Mouse (Mus musculus) kidney, postnatal 25 days (tissue): ENCODE measurements around the gene D17H6S53E.

ENCODE experiments used
- DNase-seq, 2 experiments: peaks; one replicate each; pipeline ENCODE4 v3.0.0; 2021; ENCODE audit warnings: mixed read lengths in 2 of 2

The D17H6S53E gene

DNA sequence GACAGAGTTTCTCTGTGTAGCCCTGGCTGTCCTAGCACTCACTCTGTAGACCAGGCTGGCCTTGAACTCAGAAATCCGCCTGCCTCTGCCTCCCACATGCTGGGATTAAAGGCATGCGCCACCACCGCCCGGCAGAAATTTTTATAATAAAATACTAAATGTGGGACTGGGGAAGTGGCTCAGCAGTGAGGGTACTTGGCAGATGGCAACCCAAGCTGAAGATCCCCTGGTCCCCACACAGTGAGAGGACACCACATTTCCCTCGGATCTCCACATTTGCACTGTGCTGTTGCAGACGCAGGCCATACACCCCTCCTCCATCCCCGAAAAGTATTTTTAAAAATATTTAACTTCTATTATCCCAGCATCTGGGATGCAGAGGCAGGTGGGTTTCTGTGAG, 7.3 kb downstream of the D17H6S53E start:
- no peak for DNase-seq

DNA sequence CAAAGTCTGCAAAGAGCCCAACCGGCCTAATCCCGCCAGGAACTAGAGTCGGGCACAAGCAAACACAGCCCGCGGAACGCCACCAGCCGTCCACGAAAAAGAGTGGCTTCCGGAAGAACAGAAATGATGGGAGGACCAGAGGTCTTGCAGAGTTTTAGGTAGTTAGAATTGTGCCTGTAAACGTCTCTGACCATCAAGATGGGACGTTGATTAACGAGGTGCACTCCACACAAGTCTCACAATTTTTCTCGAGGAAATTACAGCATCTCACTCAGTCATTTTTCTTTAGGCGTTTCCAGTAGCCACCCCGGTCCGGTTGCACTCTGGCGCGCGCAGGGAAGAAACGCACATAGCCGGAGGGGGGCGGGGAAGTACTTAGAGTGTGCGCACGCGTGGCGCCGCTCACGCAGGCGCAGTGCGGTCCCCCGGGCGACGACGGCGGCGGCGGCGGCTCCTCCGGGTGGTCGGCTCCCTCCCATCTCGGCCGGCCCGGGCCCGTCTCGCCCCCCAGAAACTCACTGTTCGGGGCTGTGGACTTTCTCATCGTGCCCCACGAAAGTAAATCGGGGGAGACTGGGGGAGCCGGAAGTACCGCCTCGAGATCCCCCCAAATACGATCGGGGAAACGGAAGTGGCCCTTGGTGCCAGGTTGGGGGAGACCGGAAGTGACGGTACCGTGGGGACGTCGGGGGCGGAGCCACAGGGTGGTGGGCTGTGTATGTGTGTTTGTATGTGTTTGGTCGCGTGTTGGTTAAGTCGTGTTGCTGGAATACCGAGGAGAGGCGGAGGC, 8.8 kb downstream of the D17H6S53E start, which contains the start of gene Bag6:
Gene Bag6, plus strand, starts transcription at position 378 of the 790 bp plus-strand sequence.
- peak; percentile 96 for DNase-seq

DNA sequence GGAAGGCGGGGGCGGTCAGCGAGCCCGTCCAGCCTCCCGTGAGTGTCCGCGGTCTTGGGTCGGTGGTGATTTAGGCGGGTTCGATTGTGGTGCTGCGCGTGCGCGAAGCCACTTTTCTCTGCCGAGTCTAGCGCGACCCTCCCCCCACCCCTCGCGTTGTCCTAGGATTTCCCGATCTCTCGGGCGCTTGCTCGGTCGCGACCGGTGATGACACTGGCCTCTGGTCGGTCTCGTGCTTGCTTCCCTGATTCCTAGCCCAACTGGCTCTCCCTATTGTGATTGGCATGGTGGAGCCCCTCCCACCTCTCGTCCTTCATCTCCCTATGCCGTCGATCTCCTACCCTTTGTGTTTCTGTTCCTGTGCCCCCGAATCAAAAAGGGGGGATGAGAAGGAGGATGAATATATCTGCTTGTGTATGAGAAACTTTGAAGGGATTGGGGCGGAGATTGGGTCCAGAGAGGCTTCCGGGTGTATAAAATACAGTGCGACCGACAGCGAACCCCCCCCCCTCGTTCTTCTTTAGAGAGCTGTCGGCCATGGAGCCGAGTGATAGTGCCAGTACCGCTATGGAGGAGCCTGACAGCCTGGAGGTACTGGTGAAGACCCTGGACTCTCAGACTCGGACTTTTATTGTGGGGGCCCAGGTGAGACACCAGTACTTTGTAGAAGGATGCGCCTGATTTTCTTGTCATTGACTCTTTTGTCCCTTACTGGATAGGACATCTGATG, 9.6 kb downstream of the D17H6S53E start:
- DNase-seq, result peak in 1 of 2 experiments; percentile 80

DNA sequence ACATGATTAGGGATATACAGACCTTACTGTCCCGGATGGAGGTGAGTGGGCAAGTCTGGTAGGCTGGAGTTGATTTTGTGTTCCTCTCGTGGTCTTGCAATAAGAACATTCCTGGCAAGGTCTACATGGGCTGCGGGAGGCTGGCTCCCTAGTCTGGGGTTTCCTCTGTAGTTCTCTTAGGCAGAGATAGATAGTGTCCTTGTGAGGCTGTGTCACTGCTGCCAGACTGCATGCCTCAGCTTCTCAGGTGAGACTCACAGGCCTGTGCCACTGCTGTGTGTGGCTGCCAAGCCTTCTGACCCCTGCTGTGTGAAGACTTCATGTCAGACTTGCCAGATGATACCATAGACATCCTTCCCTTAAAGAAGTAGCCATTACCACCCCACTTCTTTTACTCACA, 13.1 kb downstream of the D17H6S53E start:
- no peak for DNase-seq

DNA sequence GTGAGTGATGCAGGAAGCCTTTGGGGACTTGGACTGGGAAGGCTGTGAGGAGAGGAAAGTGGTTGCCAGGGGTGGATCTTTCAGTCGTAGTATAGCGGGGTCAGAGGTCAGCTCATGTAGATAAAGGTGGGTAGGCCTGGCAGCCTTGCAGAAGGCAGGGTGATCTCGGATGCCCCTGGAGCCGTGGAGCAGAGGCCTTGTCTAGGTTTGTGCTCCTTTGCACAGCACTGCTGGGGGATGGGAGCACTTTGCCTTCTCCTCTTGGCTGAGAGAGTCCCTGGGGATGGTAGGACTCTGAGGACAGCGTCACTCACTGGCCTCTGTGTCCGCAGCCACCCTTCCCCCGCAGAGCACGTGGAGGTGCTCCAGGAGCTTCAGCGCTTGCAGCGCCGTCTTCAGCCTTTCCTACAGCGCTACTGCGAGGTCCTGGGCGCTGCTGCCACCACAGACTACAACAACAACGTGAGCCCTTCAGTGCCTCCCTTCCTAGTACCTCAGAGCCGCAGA, 14.4 kb downstream of the D17H6S53E start:
- DNase-seq, result no peak

DNA sequence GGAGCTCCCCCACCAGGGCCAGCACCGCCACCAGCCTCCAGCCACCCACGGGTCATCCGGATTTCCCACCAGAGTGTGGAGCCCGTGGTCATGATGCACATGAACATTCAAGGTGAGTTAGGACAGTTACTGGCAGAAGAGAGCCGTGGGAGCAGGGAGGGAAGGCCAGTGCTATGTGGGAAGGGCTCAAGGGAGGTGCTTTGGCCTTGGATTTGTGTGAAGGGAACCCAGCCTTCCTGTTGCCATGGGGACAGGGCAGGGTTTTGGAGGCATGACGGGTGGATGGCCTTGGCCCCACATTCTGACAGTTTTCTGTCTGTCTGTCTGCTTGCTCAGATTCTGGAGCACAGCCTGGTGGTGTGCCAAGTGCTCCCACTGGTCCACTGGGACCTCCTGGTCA, 15.8 kb downstream of the D17H6S53E start:
- no peak for DNase-seq

DNA sequence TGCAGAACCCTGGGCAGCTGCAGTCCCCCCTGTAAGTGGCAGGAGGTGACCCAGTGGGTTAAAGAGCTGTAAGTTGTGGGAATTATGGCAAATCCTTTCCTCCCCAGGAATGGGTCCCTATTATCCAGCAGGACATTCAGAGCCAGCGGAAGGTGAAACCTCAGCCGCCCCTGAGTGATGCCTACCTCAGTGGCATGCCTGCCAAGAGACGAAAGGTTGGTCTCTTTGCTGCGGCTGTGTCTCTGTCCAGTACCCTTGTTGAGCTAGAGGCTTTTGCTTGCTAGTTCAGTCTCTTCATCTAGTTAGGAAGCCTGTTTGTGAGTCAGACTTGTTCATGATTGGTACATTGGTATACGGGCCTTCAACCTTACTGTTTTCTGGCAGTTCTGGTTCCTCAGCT, 20.0 kb downstream of the D17H6S53E start:
- DNase-seq, result no peak

DNA sequence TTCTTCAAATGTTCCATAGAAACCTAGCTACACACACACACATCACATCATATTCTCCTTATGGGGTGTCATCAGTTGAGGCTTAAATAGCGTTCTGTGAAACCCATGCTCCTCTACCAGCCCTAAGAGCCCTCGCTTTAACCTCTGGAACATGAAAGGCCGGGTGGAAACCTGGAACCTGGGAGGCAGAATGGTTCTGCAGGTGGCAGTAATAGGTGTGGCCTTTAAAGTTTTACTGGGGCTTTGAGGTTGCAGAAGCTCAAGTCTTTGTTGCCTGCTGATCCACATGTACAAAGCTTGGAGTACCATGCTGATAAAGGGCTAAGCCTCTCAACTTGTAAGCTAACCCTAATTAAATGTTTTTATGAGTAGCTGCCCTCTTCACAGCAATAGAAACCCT, 21.2 kb downstream of the D17H6S53E start:
- no peak for DNase-seq

DNA sequence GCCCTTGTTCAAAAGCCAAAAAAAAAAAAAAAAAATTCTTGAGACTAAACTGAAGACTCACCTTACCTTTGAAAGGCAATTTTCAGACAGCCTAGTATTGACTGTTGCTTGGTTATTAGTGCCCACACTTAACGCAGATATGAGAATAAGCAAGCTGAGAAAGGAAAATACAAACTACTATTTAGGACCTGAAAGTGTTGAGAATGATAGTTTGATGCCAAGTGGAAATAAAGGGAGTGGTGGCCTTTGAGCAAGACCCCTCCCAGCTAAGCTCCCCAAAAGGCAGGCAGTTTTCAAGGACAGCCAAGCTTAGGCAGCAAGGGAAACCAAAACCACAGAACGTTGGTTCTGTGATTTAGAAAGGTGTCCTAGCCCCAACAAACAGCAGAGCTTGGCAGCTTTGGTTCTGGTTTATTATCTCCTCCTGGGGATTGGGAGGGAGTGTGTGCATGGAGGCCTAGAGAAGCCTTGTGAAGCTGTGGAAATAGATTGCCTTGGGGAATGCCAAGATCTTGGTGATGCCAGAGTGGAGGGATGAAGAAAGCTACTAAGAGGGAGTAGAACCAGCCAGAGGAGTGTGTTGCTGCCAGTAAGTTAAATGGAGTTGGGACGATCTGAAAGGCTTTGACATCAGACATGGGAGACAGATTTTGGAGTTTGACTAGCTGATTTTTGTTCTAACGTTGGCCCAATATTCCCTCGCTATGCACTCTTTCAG, 21.9 kb downstream of the D17H6S53E start:
- no peak for DNase-seq

DNA sequence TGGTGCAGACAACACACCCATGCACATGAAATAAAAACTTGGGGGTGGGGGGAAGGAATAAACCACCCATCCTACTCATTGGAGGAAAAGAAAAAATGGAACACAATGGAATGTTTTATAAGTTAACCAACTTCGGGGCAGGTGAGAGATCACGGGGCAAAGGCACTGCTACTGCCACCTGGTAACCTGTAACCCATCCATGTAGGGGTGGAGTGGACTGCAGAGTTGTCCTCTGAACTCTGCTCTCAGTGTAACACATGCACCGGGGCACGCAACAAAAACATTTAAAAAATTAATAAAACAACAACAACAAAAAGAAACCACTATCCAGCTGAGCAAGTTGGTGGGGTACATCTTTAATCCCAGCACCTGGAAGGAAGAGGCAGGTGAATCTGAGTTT, 25.9 kb downstream of the D17H6S53E start:
- DNase-seq, result no peak

DNA sequence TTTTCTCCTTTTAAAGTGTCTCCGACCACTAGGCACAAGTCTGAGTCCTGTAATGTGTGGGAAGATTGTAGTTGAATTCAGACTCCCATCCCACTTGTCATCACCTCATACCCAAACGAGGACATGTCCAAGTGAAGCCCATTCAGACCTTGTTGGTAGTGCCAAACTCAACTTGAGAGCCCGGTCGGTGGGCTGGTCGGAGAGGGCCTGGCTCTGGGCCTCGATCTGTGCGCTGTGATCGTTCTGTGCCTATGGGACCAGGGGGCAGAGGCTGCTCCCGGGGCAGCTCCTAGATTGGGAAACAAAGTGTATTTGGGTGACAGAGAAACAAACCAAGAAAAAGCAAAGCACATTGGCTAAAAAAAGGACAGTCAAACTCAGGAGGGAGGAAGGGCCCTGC, 26.9 kb downstream of the D17H6S53E start:
- DNase-seq, result no peak

DNA sequence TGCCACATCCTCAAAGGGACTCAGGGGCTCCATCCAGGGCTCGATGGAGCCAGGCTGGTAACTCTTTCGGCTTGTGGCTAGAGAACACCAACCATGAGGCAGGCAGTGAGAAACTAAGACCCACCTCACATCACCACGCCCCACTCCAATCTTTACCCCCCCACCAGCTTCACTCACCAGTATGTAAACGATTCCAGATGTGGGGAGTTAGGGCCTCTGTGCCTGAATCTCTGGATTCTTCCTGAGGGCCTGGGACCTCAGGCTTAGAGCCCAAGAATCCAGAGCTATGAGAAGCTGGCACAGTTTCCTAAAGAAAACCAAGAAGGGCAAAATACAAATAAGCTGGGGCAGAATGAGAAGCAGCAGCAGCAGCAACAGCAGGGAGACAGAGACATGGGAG, 27.8 kb downstream of the D17H6S53E start:
- DNase-seq, result no peak

DNA sequence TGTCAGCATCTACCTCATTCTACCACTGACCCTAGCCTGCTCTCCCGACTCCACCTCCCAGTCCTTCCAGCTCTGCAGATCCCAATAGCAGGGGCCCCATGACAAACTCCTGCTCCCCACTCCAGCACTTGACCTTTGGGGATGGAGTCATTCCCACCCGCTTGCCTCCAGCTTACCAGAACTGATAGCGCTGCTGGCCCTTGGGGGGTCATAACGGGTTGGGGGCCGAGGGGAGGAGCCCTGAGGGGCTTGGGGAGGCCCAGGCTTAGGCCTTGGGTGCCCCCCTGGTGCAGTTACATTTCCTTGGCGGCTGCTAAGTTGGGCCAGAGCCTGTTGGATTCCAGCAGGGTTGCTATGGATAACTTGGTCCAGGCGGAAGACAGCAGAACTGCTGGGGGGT, 28.4 kb downstream of the D17H6S53E start:
- no peak for DNase-seq

DNA sequence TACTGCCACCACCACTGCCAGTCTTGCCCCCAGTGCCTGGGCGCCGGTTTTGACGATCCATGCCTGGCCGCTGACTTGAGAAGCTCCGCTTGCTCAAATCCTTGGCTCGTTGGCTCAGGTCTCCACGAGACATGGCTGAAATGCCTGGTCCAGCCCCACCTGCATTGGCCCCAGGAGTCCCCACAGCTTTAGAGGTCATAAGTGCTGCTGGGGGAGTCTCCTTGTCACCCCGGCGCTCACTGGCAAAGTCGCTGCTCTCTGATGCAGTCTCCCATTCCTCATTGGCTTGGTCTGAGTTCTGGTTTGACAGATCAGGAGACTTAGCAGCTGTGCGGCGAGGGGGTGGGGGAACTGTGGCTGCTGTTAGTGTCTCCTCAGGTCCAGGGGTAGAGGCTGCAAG, 29.3 kb downstream of the D17H6S53E start:
- no peak for DNase-seq

DNA sequence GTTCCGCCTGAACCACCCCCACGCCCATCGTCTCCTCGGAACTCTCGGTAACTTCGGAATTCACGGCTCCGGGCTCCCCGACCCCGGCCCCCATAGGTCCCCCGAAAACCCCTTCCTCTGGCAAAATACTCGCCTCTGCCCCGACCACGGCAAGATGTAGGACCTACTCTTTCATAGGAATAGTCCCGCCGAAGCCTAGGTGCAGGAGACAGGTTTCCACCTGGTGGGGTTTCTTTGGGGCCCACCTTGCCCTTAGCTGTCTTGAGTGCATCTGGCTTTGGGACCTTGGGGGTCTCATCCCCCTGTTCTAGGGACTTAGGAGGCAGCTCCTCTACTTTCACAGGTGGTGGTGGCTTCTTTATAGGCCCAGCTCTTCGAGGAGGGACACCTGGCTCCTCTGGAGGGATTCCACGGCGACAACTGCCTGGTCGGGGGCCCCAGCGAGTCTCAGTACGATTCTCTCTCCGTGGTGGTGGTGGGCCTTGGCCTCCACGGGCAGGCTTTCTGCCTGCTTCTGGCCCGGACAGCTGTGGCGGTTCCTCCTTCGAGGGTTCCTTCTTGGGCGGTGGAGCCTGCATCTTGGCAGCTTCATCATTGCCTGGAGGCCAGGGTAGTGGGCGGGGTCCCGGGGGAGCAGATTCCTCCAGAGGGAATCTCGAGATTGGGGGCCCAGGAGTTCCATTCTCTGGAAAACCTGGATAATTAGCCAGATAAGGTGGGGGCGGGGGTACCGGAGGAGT, 30.5 kb downstream of the D17H6S53E start:
- DNase-seq, result no peak

DNA sequence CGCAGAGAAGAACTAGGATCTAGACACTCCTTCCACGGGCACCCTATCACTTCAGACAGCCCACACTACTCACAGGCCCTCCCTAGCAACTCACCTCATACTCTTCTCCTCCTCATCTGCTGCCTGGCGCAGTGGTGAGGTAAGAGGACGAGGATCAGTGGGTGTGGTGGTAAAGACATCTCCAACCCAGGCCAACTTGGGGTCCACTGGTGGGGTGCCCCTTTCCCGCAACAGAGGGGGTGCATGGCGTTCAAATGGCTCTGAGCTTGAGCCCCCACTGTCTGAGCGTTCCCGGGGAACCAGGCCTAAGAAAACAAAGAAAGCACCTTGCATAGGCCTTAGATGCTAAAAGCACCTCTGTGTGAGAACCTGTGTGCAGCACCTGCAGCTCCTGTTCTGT, 31.1 kb downstream of the D17H6S53E start:
- DNase-seq, result no peak

DNA sequence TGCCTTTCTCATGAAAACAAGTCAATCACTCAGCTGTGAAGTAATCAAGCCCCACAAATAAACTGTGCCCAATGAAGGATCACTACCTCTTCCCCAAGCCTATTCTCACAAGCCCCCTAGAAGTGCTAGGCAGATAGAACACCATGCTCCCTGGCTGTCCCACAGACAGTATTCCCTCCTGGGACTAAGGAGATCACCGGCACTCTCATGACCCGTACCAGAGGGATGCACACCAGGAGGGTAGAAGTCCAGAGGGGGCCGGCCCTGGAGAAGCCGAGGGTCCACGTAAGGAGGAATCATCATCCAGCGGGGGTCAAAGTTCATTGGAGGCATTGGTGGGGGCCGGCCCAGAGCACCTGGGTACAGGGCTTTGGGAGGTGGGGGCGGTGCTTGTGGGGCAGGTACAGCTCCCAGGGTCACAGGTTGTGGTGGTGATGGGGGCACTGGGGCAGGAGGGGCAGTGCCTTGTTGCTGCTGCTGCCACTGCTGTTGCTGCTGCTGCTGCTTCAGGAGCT, 31.5 kb downstream of the D17H6S53E start:
- peak in 1 of 2 experiments; percentile 61 for DNase-seq

DNA sequence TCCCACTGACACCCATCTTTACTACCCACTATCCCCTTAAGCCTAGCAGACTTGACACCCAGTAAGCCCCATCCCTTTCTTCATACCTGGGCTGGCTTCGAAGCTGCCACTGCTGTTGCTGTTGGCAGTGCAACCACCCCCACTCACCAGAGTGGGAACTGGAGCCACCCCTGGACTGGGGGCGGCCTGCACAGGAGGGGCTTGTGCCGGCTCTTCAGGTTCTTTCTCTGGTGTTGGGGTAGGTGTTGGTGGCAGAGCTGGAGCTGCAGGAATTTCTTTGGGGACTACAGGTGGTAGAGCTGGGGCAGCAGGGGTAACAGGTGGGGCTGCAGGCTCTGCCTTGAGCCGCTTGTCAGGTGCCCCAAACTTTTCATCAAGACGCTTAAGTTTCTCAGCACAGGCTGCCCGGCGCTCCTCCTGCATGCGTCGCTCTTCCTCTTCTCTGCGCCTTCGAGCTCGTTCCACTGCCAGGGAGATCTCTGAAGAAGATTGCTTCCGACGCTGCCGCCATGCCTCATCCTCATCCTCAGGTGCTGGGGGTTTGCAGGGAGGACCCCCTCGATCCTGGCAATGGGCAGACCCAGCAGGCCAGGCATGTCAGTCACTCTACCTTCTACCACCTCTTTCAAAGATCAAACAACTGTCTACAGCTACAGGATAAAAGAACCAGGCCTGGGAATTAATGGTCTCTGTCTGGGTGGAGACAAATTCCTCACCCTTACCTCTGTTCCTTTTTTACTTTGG, 32.8 kb downstream of the D17H6S53E start:
- no peak for DNase-seq

DNA sequence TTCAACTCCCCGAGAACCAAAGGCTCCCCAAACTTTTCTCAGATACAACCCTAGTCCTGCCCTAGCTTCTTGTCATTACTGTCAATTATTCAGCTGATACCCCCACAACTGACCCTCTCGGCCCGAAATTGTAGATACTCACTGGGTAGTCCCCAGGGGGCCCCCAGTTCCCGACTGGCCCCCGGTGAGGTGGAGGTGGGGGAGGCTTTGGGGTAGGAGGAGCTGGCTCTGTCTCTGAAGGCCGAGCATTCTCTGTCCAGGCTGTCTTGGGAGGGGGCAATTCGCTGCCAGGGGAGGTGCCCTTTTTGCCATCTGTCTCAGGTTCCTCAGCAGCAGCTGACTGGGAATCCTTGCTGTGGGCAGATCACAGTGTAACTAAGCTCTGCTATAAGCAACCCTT, 33.5 kb downstream of the D17H6S53E start:
- DNase-seq, result no peak

DNA sequence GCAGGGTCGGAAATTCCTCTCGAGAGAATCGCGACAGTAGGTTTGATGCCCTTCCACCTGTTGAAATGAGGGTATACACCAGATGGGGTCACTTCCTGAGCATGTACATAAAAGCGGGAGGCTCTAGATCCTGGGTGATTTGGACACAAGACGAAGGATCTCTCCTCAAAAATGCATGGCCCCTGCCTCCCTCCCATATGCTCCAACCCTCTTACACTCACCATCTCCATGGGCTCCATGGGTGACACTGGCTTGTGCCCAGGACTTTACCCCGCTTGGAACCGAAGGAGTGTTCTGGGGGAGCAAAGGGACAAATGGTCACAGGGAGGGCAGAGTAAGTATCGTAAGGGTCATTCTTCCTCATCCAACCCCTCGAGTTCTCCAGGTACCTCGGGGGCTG, 35.2 kb downstream of the D17H6S53E start:
- DNase-seq, result no peak

DNA sequence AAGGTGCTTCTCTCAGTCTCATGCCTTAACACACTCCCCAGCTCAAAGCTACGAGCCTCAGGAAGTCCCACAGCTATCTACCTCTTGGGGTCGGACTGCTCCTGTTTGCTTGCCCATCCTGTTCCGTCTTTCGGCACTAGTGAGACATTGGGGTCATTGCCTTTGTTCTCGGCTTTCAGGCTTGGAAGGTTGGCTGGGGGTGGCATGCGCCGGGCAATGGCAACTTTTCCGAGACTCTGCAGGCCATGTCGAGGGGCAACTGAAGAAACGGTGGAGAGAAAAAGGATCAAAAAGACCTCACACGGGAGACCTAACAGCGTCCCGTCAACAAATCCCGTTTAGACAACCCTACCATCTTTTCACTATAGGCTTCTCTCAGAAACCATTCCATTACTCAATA, 35.9 kb downstream of the D17H6S53E start:
- no peak for DNase-seq

DNA sequence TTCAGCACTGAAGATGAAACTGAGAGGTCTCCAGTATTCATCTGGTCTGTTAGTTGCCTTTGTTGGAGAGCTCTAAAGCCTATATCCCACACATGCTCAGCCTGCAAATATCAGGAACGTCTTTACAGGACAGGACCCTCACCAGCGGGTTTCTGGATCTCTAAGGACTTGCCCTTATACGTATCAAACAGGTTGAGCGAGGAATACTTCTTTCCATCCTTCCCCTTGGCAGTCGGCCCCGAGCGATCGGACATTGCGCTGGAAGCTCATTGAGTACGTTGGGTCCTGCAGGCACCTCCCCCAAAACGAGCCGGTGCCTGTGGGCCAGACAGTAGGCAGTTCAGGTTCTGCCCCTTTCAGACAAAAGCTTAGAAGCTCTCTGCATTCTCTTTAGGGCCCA, 36.6 kb downstream of the D17H6S53E start:
- DNase-seq, result peak; percentile 53 to 71
